Mouse (Mus musculus): Measurements from ENCODE around the gene Sf3a3.

The Sf3a3 gene

DNA sequence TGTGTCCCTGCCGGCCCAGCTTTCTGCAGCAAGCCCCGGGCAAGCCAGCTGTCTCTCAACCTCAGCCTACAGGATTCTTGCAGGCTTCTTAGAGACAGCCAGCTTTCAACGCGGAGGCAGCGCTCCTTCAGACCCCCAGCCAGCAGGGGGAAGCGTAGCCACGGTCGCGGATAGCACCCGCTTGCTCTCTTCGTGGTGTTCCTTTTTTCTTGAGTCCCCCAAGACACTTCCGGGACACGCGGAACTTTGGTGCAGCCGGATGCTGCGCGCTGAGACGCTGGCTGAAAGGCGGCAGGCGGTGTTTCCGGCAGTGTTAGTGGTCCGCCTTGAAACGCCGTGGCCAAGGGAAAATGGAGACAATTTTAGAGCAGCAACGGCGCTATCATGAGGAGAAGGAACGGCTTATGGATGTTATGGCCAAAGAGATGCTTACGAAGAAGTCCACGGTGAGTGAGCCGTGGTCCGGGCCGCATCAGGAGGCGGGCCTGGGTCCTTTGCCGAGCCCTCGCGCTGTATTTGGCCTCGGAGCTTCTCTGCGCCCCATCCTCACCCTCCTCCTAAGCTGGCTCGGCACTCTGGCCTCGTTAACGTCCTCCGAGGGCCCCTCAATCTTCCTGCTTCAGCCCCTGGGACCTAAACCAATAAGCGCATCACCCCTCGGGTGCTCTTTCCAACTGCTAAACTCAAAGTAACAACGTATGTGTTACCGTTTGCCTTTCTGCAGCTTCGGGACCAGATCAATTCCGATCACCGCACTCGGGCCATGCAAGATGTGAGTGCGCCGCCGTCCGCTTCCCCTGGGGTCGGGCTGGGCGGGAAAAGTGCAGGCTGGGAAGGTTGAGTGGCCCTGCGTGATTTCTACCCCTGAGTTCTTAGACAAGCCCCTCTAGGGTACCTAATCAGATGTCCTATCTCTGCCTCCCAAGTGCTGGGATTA, at the start of gene Sf3a3:
Sf3a3 (plus strand) TSS at position 232 of the 937 bp plus-strand sequence.
- peak; percentile 87 to 93 for DNase-seq (ENCODE audit: low spot score in 2 of 2)

DNA sequence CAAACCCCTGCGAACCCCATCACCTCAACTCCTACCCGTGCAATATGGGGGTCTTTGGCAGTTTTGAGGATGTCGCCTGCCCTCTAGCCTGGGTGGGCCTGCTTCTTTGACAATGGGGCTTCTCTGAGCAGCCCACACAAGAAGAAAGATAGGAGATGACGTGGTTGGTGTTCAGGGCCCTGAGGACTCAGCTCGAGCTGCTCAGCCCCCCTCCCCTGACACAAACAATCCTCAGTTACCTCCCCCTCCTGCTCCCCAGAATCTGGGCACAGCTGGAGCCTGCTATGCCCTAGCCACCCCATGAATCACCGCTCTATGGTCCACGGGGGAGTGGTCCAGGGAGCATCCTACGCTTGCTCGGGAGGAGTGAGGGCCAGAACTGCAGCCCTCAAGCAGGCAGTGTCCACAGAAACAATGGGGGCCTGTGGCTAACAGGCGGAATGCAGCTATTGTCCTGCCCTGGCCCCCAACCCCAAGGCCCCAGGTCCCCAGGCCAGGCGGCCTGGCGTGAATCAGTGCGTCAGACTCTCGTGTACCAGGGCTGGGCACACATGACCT, 47.0 kb upstream of the Sf3a3 start:
- no peak for DNase-seq (ENCODE audit: low spot score in 2 of 2)

DNA sequence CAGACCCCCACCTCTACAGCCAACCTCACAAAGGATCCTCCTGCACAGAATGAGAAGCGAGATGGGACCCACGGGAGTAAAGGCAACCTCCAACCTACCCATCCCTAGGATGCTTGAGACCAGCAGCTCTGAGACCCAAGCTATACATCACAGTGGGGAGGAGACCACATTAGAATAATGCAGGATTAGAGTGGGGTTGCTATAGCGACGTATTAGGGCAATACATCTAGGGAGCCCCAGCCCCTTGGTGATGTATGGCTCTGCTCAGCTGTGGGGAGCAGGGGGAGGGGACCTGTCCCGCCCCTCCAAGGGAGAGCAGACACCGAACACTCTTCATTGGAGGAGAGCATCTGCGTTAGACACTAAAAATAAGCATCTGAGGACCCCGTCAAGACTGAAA, 46.5 kb upstream of the Sf3a3 start:
- DNase-seq (ENCODE audit: low spot score in 2 of 2), result no peak

DNA sequence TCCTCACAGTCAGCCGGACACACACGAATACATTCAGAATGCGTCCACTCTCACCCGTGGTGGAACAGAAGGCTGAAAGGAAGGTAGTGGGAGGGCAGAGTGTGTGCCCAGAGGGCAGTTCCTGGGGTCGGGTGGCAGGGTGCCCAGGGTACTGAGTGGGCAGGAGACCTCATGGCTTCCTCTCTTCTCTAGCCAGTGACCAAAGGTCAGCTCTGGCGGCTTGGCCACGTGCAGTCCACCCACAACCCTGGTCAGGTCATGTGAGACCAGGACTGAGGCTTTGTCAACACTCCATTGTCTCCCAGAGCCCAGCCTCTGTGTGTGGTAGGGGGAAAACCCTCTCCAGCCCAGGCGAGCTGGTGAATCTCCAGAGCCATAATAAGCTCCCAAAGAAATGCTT, 44.3 kb upstream of the Sf3a3 start:
- no peak for DNase-seq (ENCODE audit: low spot score in 2 of 2)

DNA sequence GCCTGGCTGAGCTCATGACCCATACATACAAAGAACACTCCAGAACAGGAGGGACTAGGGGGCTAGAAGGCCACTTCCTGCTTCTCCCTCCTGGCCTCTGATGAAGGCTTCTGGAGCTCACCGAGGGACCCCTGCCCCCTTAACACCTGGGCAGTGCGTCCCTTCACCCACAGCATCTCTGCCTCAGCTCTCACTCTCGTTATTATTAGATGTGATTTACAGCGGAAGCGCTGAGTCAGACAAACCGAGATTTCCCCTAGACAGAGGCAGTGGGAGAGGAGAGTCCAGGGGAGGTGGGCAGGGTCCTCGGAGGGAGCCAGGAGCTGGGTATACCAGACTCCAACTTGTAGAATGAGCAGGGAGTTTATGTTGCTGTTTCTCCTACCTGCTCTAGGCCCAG, 43.0 kb upstream of the Sf3a3 start:
- DNase-seq (ENCODE audit: low spot score in 2 of 2), result no peak

DNA sequence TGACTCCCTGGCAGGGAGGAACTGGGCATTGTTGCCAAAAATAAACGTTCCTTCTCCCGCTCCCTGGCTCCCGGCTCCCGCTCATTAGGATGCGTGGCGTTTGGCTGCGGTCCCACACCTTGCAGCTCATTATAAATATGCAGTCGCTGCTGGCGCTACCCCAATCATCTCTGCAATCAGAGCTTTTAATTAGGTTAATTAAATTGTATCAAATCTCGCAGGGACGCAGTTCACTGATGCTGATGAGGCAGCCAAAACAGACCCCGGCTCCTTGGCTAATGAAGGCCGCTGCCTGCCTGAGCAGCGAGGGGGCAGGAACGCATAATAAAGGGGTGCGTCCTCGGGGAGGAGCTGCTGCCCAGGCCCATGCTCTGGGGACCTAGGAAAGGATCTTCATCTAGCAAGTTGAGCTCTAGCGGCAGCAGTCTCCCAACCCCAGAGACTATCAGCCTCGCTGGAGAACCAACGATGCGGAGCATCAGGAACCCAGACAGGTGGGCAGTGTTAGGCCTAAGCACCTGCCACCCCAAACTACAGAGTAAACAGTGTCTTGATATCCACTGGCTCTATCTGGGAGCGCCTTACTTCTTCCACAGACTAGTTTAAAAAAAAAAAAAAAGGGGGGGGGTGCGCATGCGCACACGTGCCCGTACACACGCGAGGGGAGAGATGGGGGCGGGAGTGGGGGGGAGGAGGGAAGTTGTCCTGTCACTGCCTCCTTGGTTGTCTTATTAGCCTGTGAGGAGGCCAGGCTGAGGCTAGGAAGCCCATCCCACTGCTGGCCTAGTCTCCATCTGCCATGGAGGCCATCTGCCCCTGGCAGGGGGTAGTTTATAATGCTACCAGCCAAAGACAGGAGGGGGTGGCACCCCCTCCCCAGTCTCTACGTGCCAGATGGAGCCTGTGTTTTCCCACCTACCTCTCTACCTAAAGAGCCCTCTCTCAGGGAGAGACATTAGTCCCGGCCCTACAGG, 41.9 kb upstream of the Sf3a3 start:
- no peak for DNase-seq (ENCODE audit: low spot score in 2 of 2)

DNA sequence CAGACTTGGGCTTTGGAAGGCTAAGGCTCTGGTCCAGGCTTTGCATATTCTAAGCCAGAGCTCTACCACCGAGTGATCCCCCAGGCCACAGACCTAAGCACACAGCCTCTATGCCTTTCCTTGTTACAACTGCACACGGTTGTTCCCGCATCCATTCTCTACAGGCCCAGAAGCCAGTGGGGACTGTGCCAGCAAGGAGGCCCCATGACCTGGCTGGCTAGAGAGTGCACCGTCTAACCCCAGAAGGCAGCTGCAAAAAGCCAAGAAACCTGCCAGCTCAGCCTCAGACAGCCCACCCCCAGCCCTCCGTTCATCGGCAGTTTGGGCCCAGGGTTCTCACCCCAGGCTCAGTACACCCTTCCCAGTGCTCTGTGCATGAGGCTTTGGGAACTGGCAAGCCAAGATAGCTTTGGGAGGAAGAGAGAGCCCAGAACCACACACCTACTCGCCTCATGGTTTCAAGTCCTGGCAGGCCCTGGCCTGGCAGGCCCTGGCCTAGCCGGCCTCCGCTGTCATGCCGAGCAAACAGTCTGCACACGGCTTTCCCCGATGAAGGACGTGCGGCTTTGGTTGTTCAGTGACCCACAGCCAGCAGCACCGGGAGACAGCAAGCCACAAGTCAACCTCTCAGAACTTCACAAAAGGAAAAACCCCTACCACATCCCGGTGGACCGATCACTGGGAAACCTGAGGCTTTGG, 40.1 kb upstream of the Sf3a3 start:
- no peak for DNase-seq (ENCODE audit: low spot score in 2 of 2)

DNA sequence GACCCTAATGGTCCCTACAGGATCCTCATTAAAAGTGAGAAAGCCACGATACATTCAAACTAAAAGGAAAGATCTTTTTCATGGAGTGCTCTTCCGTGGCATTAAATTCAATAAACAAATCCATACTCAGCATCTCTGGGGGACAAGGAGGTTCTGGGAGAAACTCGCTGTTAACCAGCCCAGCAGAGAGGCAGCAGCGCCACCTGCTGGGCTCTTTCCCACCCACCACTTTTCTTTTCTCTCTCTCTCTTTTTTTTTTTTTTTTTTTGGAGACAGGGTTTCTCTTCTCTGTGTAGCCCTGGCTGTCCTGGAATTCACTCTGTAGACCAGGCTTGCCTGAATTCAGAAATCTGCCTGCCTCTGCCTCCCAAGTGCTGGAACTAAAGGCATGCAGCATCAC, 39.5 kb upstream of the Sf3a3 start:
- peak in 1 of 2 experiments; percentile 19 for DNase-seq (ENCODE audit: low spot score in 2 of 2)

DNA sequence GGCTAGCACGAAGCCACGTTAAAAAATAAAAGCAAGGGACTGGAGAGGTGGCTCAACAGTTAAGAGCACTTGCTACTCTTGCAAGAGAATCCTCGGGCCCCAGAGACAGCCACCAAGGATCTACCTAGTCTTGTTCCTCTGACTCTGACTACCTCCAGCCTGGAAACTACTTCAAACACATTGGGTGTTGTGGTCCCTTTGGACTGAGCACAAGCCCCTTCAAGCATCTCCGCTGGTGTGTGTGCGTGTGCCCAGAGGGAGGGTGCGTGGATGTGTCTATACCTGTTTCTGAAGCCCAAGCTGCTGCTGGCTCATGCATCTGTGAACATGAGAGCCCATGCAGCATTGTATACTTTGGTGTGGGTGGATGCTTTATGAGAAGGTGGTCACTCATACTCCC, 38.6 kb upstream of the Sf3a3 start:
- DNase-seq (ENCODE audit: low spot score in 2 of 2), result no peak

DNA sequence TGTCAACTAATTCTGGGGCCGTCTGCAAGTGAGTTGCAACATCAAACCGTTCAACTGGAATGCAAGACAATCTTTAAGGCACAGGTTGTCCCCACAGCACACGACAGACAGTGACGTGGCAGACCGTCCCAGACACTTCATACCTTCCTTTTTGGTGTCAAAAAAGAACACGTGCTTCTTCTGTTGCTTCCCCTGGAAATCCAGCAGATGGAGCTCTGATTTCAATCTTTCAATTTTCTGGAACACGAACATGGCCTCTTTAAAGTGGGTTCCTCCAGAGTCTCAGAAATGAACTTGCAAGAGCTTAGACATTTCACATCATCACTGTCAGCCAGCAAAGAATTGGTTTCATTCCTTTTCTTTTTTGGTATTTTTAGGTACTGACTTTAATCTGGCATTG, 32.3 kb upstream of the Sf3a3 start:
- no peak for DNase-seq (ENCODE audit: low spot score in 2 of 2)

DNA sequence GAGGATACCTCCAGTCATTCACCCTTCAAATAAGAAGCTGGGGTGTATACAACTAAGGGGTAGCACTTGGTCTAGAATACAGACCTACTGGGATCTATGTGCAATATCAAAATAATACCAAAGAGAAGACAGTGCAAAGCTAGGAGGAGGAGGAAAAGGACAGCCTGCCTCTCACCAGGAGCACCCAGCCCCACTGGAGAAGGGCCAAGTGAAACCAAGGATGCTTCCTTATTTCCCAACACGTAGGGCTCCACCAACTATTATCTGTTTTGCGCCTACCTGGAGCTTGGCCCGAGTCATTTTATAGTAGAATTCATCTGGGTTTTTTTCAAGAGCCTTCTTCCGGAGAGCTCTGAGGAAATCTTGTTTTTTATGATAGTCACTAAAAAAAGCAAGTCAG, 31.1 kb upstream of the Sf3a3 start:
- DNase-seq (ENCODE audit: low spot score in 2 of 2), result no peak

DNA sequence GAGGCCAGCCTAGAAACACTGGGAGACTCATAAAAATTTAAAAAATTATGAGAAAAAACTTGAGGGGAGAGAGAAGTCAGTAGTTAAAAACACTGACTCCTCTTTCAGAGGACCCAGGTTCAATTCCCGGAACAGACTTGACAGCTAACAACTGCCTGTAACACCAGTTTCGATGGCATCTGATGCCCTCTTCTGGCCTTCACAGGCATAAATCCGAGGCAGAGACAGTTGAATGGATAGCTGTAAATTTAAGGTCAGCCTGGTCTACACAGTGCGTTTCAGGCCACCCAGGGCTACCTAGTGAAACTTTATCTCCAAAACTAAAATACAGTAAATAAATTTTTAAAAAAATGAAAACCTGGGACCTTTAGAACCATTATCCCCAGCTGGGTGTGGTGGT, 29.6 kb upstream of the Sf3a3 start:
- no peak for DNase-seq (ENCODE audit: low spot score in 2 of 2)

DNA sequence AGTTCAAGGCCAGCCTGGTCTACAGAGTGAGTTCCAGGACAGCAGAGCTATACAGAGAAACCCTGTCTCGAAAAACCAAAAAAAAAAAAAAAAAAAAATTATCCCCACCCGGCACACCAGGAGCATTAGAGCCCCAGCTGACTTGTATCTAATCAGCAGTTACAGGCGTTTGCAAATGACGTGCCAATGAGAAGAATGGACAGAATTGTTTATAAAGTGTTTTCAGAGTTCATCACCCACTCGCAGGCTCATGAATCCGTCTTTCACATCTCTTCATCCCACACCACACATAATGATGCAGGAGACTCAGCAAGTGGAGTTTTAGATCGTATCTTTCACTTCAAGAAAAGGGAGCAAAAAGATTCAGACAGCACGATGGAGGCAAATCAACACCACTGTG, 29.1 kb upstream of the Sf3a3 start:
- no peak for DNase-seq (ENCODE audit: low spot score in 2 of 2)

DNA sequence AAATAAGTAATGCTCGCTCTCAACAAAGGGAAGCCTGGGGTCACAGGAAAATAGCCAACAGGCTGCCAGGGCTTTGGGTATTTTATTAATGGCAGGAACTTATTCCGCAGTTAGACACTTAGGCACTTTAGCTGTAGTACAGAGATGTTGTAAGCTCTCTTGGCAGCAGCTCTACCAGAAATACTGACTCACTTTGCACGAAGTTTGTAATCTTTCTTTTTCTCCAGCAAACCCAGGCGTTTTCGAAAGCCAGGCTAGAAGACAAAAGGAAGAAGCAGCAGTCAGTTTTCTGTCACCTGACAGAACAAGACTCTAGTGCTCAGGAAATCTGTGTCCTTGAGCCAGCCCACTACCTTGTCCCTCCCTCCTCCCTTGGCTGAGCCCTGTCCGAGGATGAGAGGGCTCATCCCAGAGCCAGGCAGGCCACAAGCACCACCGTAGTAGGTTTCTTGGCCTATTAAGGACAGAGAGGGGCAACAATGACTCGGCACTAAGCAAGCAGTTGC, 28.6 kb upstream of the Sf3a3 start:
- no peak for DNase-seq (ENCODE audit: low spot score in 2 of 2)

DNA sequence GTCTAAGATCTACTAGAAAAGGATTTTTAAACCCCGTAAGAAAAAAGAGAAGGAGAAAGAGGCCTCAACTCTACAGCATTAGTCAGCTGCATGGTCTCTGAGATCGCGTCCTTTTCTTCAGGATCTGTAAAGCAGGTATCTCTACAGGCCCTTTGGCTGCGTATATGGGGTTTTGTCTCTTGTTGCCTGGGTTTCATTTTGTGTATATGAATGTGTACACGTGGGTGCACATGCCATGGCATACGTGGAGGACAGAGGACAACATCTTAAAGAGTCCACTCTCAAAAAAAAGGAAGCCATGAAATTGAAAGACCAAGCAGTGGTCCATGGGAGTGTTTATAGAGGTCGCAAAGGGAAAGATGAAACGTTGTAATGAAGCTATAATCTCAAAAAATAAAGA, 23.1 kb upstream of the Sf3a3 start:
- DNase-seq (ENCODE audit: low spot score in 2 of 2), result no peak

DNA sequence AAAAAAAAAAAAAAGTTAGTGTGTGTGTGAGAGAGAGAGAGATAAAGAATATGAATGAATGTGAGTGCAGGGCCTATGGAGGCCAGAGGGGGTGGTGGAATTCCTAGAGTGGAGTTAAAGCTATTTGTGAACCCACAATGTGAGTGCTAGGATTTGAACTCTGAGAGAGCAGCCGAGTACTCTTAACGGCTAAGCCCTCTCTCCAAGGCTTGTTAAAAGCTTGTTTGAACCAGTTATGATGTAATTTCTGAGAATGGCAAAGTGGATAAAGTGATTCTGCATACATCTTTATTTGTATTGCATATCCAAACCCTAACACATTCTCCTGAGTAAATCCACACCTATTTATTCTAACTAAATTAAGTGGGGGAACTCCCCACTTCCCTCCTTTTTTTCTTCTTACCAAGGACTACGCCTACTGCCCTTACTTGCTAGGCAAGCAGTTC, 22.1 kb upstream of the Sf3a3 start:
- DNase-seq (ENCODE audit: low spot score in 2 of 2), result no peak

DNA sequence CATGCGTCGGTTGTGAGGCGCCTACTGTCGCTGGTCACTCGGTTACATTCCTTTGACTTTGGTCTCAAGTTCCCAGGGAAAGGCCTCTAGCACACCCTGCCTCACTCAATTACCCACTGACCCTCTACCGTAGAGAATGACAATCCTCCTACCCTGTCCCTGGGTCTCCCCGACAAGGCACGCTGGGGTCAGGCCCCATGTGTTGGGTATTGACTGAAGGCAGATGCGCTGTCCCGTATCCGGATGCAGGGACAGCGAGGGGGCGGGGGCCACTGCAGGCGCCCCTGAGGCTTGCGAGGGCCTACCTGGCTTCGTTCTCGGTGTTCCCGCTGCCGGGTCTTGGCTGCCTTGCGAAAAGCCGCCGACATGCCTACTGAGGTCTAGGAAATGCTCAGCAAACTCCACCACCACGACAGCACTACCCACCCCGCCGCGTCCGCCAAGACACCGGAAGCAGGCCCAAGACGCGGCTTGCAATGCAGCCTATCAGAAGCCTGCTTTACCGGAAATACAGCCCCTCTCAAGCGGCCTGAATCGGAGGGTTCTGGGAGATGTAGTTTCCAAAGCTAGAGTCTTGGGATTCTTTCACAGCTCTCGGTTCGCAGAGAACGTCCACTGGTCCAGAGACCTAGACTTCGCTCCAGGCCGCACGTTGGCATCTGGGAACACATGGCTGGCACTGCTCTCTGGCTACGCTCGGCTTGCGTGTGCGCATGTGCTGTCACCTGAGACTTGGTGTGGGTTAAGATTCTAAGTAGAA, 21.3 kb upstream of the Sf3a3 start, which contains the start of gene Utp11:
Utp11 (minus strand) TSS at position 466 of the 760 bp plus-strand sequence.
- DNase-seq (ENCODE audit: low spot score in 2 of 2), result peak; percentile 63 to 72

DNA sequence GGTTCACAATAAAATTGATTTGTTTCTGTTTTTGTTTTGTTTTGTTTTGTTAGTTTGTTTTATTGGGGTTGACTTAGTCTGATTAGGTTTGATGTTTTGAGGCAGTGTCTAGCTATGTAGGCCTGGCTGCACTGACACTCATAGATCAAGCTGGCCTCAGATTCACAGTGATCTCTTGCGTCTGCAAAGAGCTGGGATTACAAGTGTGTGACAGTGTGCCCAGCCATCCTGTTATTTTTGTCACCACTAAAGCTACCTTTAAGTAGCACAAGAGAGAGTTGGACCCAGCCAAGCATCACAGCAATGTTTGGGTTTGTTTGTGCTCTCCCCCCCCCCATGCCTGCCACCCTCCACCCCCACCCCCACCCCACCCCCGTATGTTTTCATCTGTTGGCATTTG, 20.0 kb upstream of the Sf3a3 start:
- no peak for DNase-seq (ENCODE audit: low spot score in 2 of 2)

DNA sequence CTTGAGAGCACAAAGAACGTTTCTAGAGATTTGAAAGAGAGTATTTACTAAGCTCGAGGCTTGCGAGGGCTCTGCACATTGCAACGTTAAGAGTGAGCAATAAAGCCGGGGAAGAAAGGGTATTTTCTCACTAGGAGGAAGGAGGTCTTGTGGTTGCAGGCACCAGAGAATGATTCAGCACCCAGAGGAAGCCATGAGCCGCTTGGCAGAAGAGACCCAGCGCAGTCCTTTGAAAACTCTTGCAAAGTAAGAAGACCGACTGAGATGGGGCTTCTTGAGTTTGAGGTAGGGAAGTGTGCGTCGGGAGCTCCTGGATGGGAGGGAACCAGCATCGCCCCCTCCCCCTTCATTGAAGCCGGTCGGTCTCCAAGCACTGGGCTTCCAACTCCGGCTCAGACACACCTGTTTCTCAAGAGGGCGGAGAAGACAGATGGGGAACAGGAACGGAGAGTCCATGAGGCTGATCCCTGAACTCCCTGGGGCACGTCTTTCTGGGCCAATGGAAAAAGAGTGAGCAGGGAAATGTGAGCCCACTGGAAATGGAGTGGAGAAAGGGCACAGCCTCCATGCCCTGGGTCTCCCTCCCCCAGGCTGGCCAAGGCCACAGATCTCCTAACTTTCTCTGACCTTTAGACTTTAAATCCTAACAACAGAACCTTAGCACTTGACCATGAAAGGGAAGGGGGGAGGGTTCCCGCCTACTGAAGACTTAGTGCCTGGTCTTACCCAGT, 18.6 kb upstream of the Sf3a3 start:
- DNase-seq (ENCODE audit: low spot score in 2 of 2), result no peak

DNA sequence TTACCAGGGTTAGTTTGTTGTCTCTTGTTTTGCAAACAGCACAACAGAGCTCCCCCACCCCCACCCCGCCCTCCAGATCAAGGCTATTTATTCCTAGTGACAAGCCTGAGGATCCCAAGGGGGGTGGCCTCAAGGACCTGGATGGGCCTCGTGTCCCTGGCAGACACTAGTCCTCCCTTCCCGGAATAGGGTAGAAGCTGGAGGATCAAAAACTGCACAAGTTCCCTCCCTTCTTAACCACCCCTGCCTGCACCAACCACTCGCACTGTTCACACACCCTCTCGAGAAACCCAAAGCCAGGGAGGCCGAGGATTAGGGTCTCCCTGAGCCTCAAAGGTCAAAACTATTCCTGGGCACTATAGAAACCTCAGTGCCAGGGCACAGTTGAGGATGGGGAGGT, 14.8 kb upstream of the Sf3a3 start:
- DNase-seq (ENCODE audit: low spot score in 2 of 2), result no peak

All from spleen, postnatal 14 days (tissue).